Mouse (Mus musculus): ENCODE data around the gene Mr1. TPM values are rescaled to one million over a fixed set of nuclear protein-coding genes. Genes with fewer than 3 reads are reported as not detected.

Gene Mr1
- polyA plus RNA-seq, 1 experiment, result 4.0 TPM

DNA sequence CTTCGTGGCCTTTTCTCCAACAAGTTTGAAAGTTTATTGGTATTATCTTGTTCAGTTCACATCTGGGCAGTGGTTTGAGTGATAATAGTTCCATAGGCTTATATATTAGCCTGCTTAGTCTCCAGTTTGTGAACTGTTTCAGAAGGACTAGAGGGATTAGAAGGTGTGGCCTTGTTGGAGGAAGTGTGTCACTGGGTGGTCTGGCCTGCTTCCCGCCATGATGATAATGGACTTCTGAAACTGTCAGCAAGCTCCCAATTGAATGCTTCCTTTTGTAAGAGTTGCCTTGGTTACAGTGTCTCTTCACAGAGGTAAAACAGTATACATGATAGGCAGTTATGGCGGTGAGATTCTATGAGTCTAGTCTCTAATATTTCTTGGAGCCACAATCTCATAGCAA lies 2.8 kb upstream of the Mr1 start:
- TF ChIP-seq POLR2A (IDR thresholded peaks at IDR 0.05; ENCODE audit: borderline replicate concordance, insufficient read depth, low read length) (no peak), CTCF (IDR thresholded peaks at IDR 0.05; ENCODE audit: borderline replicate concordance, insufficient read depth, low read depth, low read length) (no peak)
- no peak for DNase-seq
- no peaks in the 10 kb centered on the region for H3K4me1 ChIP-seq (ENCODE audit: control insufficient read depth, insufficient read depth, low read length)
- WGBS, result 91% methylated on average over 3 of the region's 3 CpGs
- H3K27me3 ChIP-seq (ENCODE audit: control insufficient read depth, insufficient read depth, low read length), result no peaks in the 10 kb centered on the region
- no peak overlapping the region for H3K4me3 ChIP-seq (replicated peaks; ENCODE audit: insufficient read depth, low read depth, low read length)
- H3K27ac ChIP-seq (ENCODE audit: insufficient read depth, low read length), result no peak overlapping the region

DNA sequence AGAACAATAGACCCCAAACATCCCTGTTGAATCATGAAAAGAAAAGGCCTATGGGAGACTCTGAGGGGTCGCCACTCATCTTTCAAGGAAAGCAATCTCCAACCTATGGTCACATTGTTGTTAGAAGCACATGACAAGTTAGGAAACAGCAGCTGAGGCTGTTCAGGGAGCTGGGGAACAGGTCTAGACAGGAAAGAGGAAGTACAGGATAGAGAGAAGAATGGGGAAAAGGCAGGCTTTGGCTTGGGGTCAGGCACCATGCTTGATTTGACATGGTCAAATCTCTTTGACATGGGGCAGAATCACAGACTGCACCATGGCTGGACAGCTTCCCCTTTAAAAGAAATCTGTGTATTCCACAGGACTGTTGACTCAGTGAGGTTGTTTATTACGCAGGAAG lies 614 bp upstream of the Mr1 start:
- no peak for TF ChIP-seq CTCF (IDR thresholded peaks at IDR 0.05; ENCODE audit: borderline replicate concordance, insufficient read depth, low read depth, low read length)
- no peak for TF ChIP-seq POLR2A (IDR thresholded peaks at IDR 0.05; ENCODE audit: borderline replicate concordance, insufficient read depth, low read length)
- WGBS, result 91% methylated on average over 2 of the region's 2 CpGs

DNA sequence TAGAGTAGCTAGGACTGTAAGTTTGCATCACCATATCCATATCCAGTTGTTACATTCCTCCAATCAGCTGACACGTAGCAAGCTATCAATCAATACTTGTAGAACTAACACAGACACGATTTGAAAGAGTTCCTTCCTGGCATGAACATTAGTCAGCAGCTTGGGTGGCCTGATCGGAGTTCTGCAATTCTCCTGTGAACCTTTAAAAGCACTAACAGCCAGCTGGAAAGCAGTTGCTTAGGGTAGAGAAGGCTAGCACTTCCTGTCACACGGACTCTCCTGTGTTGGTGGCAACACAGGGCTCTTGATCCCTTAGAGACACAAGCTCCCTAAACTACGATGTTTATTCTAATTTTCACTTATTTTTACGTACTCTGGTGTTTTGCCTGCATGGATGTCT lies 994 bp downstream of the Mr1 start:
- no peak overlapping the region for H3K27ac ChIP-seq (ENCODE audit: insufficient read depth, low read length)
- 64% methylated on average over 6 of the region's 6 CpGs for WGBS
- no peak overlapping the region for H3K4me3 ChIP-seq (replicated peaks; ENCODE audit: insufficient read depth, low read depth, low read length)
- H3K27me3 ChIP-seq (ENCODE audit: control insufficient read depth, insufficient read depth, low read length), result no peaks in the 10 kb centered on the region
- H3K4me1 ChIP-seq (ENCODE audit: control insufficient read depth, insufficient read depth, low read length), result no peaks in the 10 kb centered on the region
- no peak for TF ChIP-seq POLR2A (IDR thresholded peaks at IDR 0.05; ENCODE audit: borderline replicate concordance, insufficient read depth, low read length)
- no peak for DNase-seq

More for the DNA sequence above, 614 bp upstream of the Mr1 start:
- Histone ChIP-seq H3K27me3 (ENCODE audit: control insufficient read depth, insufficient read depth, low read length) (no peaks in the 10 kb centered on the region), H3K27ac (ENCODE audit: insufficient read depth, low read length) (no peak overlapping the region), H3K4me1 (ENCODE audit: control insufficient read depth, insufficient read depth, low read length) (no peaks in the 10 kb centered on the region), H3K4me3 (replicated peaks; ENCODE audit: insufficient read depth, low read depth, low read length) (no peak overlapping the region)
- no peak for DNase-seq

DNA sequence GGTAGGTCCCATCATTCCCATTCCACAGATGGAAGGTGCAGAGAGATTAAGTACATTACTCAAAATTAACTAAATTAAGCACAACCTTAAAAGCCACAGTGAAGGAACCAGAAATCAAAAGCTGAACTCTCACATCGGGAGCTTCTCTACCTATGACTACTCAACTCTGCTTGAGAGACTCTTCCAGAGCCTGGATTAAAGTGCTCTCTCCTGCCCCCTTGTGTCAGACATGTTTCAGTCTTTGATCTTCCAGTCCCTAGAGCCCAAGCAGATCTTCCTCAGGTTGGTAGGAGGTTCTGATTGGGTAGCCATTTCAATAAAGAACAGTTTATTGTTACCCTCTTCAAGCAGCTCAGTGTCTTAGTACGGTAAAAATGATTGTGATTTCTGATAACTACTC lies 6.5 kb downstream of the Mr1 start:
- 60% methylated on average over 2 of the region's 2 CpGs for WGBS
- peak; percentile 70 to 75 for DNase-seq
- TF ChIP-seq CTCF (IDR thresholded peaks at IDR 0.05; ENCODE audit: borderline replicate concordance, insufficient read depth, low read depth, low read length) (peak; percentile 67), POLR2A (IDR thresholded peaks at IDR 0.05; ENCODE audit: borderline replicate concordance, insufficient read depth, low read length) (no peak)

DNA sequence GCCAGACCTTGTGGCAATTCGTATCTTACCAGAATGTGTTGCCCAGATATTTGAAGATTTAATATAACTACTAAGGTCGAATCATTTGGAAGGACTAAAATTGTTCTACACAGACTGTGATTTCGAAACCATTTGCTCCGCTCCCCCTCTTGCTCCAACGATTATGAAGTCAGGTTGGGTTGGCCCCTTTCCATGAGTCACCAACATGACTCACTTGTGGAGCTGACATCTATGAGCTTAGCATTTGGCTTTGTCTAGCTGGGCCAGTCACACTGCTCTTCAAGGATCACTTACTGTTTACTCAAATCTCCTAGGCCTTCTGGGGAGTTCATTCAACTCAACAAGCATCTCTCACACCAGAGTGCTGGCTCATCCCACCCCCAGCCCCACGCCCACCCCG lies 7.8 kb downstream of the Mr1 start:
- Histone ChIP-seq H3K27me3 (ENCODE audit: control insufficient read depth, insufficient read depth, low read length) (no peaks in the 10 kb centered on the region), H3K4me3 (replicated peaks; ENCODE audit: insufficient read depth, low read depth, low read length) (no peak overlapping the region), H3K27ac (ENCODE audit: insufficient read depth, low read length) (no peak overlapping the region), H3K4me1 (ENCODE audit: control insufficient read depth, insufficient read depth, low read length) (peaks cover 6% of the 10 kb centered on the region)
- DNase-seq, result peak; percentile 27 to 56
- no peak for TF ChIP-seq CTCF (IDR thresholded peaks at IDR 0.05; ENCODE audit: borderline replicate concordance, insufficient read depth, low read depth, low read length)
- no peak for TF ChIP-seq POLR2A (IDR thresholded peaks at IDR 0.05; ENCODE audit: borderline replicate concordance, insufficient read depth, low read length)
- WGBS, result 62% methylated on average over 7 of the region's 7 CpGs

More for the DNA sequence above, 6.5 kb downstream of the Mr1 start:
- peaks cover 6% of the 10 kb centered on the region for H3K4me1 ChIP-seq (ENCODE audit: control insufficient read depth, insufficient read depth, low read length)
- H3K4me3 ChIP-seq (replicated peaks; ENCODE audit: insufficient read depth, low read depth, low read length), result no peak overlapping the region
- no peak overlapping the region for H3K27ac ChIP-seq (ENCODE audit: insufficient read depth, low read length)
- no peaks in the 10 kb centered on the region for H3K27me3 ChIP-seq (ENCODE audit: control insufficient read depth, insufficient read depth, low read length)

DNA sequence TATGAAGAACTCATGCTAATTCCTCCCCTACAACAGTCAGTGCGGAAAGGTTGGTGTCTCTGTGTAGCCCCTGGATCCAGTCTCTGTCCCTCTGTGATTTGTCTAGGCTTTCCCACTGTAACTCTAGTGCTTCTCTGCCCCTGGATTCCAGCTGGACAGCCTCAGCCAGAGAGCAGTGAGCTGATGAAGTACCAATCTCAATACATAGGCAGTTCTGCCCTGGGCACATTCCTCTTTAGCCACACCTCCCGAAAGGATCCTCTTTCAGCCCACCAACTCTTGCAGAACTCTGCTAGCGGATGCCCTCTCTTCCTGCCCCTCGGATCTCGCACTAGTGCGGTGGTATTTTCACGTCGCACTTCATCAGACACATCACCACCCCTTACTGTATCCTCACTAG lies 11.7 kb downstream of the Mr1 start:
- Histone ChIP-seq H3K27me3 (ENCODE audit: control insufficient read depth, insufficient read depth, low read length) (no peaks in the 10 kb centered on the region), H3K4me3 (replicated peaks; ENCODE audit: insufficient read depth, low read depth, low read length) (no peak overlapping the region), H3K27ac (ENCODE audit: insufficient read depth, low read length) (no peak overlapping the region), H3K4me1 (ENCODE audit: control insufficient read depth, insufficient read depth, low read length) (peaks cover 6% of the 10 kb centered on the region)
- WGBS, result 85% methylated on average over 8 of the region's 8 CpGs
- no peak for TF ChIP-seq POLR2A (IDR thresholded peaks at IDR 0.05; ENCODE audit: borderline replicate concordance, insufficient read depth, low read length)
- TF ChIP-seq CTCF (IDR thresholded peaks at IDR 0.05; ENCODE audit: borderline replicate concordance, insufficient read depth, low read depth, low read length), result no peak
- no peak for DNase-seq

DNA sequence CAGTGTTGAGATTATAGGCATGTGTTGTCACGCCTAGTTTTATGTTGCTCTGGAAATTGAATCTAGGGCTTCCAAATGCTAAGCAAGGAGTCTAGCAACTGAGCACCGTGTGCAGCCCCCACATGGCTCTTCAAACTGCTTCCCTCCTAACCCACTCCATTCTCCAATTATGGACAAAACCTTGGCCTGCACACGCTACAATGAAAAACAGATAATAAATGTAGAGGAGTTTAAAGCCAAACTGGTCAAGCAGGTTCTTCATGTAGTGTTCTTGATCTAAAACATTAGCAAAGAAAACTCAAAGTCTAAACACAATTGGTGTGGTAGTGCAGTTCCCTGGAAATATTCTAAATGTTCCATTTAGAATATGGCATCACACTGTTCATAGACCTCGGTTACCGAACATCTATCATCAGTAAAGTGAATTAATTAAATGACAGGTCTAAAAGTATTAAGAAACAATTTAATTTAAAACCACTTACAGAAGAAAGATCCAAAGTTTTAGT lies 19.1 kb downstream of the Mr1 start:
- 96% methylated on average over 5 of the region's 5 CpGs for WGBS
- TF ChIP-seq CTCF (IDR thresholded peaks at IDR 0.05; ENCODE audit: borderline replicate concordance, insufficient read depth, low read depth, low read length), result no peak
- TF ChIP-seq POLR2A (IDR thresholded peaks at IDR 0.05; ENCODE audit: borderline replicate concordance, insufficient read depth, low read length), result no peak
- H3K27me3 ChIP-seq (ENCODE audit: control insufficient read depth, insufficient read depth, low read length), result no peaks in the 10 kb centered on the region

DNA sequence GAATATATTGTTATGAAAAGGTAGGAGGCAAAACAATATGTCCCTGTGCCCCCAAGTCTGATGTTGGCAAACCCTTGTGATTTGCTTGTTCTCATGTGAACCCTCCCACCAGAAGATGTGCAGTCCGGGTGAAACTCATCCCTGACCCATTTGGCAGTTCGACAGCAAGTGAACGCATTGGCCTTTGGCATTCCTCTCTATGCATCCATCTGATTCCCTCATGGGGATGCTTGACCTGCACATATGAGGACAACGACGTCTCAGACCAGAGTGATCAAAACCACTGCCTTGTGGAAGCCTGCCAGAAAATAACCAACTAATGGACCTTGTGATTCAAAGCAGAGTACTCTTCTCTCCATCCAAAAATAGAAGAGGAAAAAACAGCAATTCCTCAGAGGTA lies 19.9 kb downstream of the Mr1 start:
- Histone ChIP-seq H3K27me3 (ENCODE audit: control insufficient read depth, insufficient read depth, low read length) (no peaks in the 10 kb centered on the region), H3K27ac (ENCODE audit: insufficient read depth, low read length) (no peak overlapping the region), H3K4me1 (ENCODE audit: control insufficient read depth, insufficient read depth, low read length) (peaks cover 11% of the 10 kb centered on the region), H3K4me3 (replicated peaks; ENCODE audit: insufficient read depth, low read depth, low read length) (no peak overlapping the region)
- no peak for TF ChIP-seq CTCF (IDR thresholded peaks at IDR 0.05; ENCODE audit: borderline replicate concordance, insufficient read depth, low read depth, low read length)
- WGBS, result 40% methylated on average over 5 of the region's 5 CpGs
- no peak for DNase-seq

More for the DNA sequence above, 19.1 kb downstream of the Mr1 start:
- Histone ChIP-seq H3K27ac (ENCODE audit: insufficient read depth, low read length) (no peak overlapping the region), H3K4me3 (replicated peaks; ENCODE audit: insufficient read depth, low read depth, low read length) (no peak overlapping the region), H3K4me1 (ENCODE audit: control insufficient read depth, insufficient read depth, low read length) (peaks cover 6% of the 10 kb centered on the region)
- DNase-seq, result no peak
